Mouse (Mus musculus): Measurements from ENCODE around the gene Tmem60.

GRCm38 (mm10) chr5:20837082-20837481, 44.9 kb upstream of the Tmem60 start:
- no peak for TF ChIP-seq EP300 (IDR thresholded peaks at IDR 0.05; ENCODE audit: low read depth in 1 of 2, low read length in 2 of 2)
- TF ChIP-seq RAD21 (IDR thresholded peaks at IDR 0.05; ENCODE audit: low read depth, low read length) = no peak
- TF ChIP-seq CTCF (IDR thresholded peaks at IDR 0.05 in 2 of 3, conservative IDR thresholded peaks at IDR 0.05 in 1 of 3; ENCODE audit: control insufficient read depth in 1 of 3, insufficient read depth in 1 of 3, low read depth in 2 of 3, low read length in 3 of 3, poor library complexity in 1 of 3, severe bottlenecking in 1 of 3) = no peak
- no peak for TF ChIP-seq KAT2A (conservative IDR thresholded peaks at IDR 0.05; ENCODE audit: low read depth, low read length)
- TF ChIP-seq UBTF (IDR thresholded peaks at IDR 0.05; ENCODE audit: borderline replicate concordance, insufficient read depth, low read depth, low read length) = no peak
- no peak for TF ChIP-seq MXI1 (IDR thresholded peaks at IDR 0.05; ENCODE audit: low read depth, low read length)
- no peak for TF ChIP-seq ZNF384 (IDR thresholded peaks at IDR 0.05; ENCODE audit: low read depth, low read length)

All from MEL (cell line).